Mouse (Mus musculus) lung, postnatal 0 days (tissue): ENCODE measurements around the gene Slc2a13. TPM values are rescaled to one million over a fixed set of nuclear protein-coding genes. Genes with fewer than 3 reads are reported as not detected.

Source experiments
- ATAC-seq: fragments of 200-750 bp; cut with Nextera tagmentation; 2 replicates; pipeline ENCODE4 v1.8.0; 2017; ENCODE audit warnings: moderate library complexity
- DNase-seq: peaks from one replicate; pipeline ENCODE4 v3.0.0-alpha.2; 2016; ENCODE audit warnings: low spot score
- H3K27ac ChIP-seq: fragments of 300-500 bp; sonication (generic); 2 replicates; pipeline ENCODE4 v1.5.1; 2014; ENCODE audit warnings: antibody characterized with exemption, mild to moderate bottlenecking, low read length, mixed read lengths
- H3K27me3 ChIP-seq: fragments of 300-500 bp; sonication (generic); replicated peaks from 2 replicates; pipeline ENCODE4 v1.6.1; 2014; ENCODE audit warnings: low read length, mixed read lengths; ENCODE audit not compliant: insufficient read depth
- H3K36me3 ChIP-seq: fragments of 300-500 bp; sonication (generic); 2 replicates; pipeline ENCODE4 v1.6.1; 2014; ENCODE audit warnings: low read length, mixed read lengths; ENCODE audit not compliant: insufficient read depth
- H3K4me1 ChIP-seq: fragments of 300-500 bp; sonication (generic); 2 replicates; pipeline ENCODE4 v1.6.1; 2014; ENCODE audit warnings: antibody characterized with exemption, low read depth, low read length, mixed read lengths; ENCODE audit not compliant: insufficient read depth
- H3K4me2 ChIP-seq: fragments of 300-500 bp; sonication (generic); replicated peaks from 2 replicates; pipeline ENCODE4 v1.6.1; 2014; ENCODE audit warnings: low read depth, mild to moderate bottlenecking, low read length, moderate library complexity, mixed read lengths
- H3K4me3 ChIP-seq: fragments of 300-500 bp; sonication (generic); 2 replicates; pipeline ENCODE4 v1.5.1; 2014; ENCODE audit warnings: low read depth, low read length
- H3K9ac ChIP-seq: fragments of 300-500 bp; sonication (generic); replicated peaks from 2 replicates; pipeline ENCODE4 v1.6.1; 2014; ENCODE audit warnings: low read depth, mild to moderate bottlenecking
- H3K9me3 ChIP-seq: fragments of 300-500 bp; sonication (generic); 2 replicates; pipeline ENCODE4 v1.6.1; 2016; ENCODE audit warnings: low read length, mixed read lengths
- CTCF ChIP-seq: IDR thresholded peaks from 2 replicates; pipeline ENCODE4 v1.5.1; 2016; ENCODE audit warnings: antibody characterized with exemption, mild to moderate bottlenecking
- EP300 ChIP-seq: IDR thresholded peaks from 2 replicates; pipeline ENCODE4 v1.6.1; 2016; ENCODE audit warnings: antibody characterized with exemption, mild to moderate bottlenecking, control low read depth
- WGBS: fragments of 180-500 bp; shearing (Covaris S2); extraction: QIAGEN DNeasy Blood & Tissue Kit; methylation state at CpG from one replicate; pipeline ENCODE4 v1.1.7; 2014; 5-methylcytosine and 5-hydroxymethylcytosine counted together
- polyA plus RNA-seq: library from polyadenylated mRNA; unstranded; fragments of >200 nt; fragmentation: Nextera tagmentation; extraction: Ambion mirVana; gene quantifications from 2 replicates; pipeline ENCODE4 v1.2.1, GENCODE M21; 2015

Gene Slc2a13
- polyA plus RNA-seq, 1 experiment from 2014 or later, result 1.1 TPM

DNA sequence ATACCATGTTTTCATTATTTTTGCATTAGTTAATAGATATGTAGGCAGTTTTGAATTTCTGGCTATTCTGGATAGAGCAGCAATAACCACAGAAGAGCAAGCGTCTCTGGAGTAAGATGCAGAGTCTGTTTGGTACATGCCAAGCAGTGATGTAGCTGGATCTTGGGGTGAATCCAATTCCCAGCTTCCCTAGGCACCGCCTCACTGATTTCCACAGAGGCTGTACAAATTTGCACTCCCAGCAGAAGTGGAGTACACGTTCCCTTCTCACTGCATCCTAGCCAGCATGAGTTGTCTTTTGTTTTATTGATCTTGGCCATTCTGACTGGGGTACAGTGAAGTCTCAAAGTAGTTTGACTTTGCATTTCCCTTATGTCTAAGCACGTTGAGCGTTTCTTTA lies 291.5 kb downstream of the Slc2a13 start:
- Histone ChIP-seq H3K27ac (no peak overlapping the region), H3K27me3 (no peaks in the 10 kb centered on the region), H3K4me3 (no peak overlapping the region), H3K9me3 (no peaks in the 10 kb centered on the region), H3K36me3 (no peaks in the 10 kb centered on the region), H3K9ac (no peak overlapping the region), H3K4me2 (no peak overlapping the region), H3K4me1 (no peaks in the 10 kb centered on the region)
- no peak for TF ChIP-seq EP300
- no peak for TF ChIP-seq CTCF
- no peak for DNase-seq
- ATAC-seq, result no peak
- WGBS, result 83% methylated on average over 5 of the region's 5 CpGs

DNA sequence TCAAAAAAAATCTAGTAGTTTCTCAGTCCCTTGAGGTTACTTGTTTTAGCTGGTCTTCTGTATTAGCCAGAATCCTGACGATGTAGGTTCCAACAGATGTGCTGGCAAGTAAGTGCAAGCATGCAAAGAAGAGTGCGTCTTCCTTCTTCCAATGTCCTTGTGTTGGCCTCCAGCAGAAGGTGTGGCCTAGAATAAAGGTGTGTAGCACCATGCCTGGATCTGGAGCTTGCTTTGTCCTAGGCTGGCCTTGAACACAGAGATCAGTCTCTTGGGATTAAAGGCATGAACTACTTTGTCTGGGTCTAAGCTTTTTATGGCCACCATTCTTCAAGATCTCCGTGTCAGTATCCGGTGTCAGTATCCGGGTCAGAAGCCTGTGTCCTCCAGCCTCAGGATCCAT lies 293.5 kb downstream of the Slc2a13 start:
- H3K27me3 ChIP-seq, result no peaks in the 10 kb centered on the region
- H3K4me1 ChIP-seq, result no peaks in the 10 kb centered on the region
- H3K9ac ChIP-seq, result no peak overlapping the region
- DNase-seq, result no peak
- TF ChIP-seq EP300, result no peak
- no peak for TF ChIP-seq CTCF
- H3K4me2 ChIP-seq, result no peak overlapping the region
- no peaks in the 10 kb centered on the region for H3K36me3 ChIP-seq
- no peak overlapping the region for H3K4me3 ChIP-seq
- ATAC-seq, result no peak
- H3K9me3 ChIP-seq, result no peaks in the 10 kb centered on the region
- no peak overlapping the region for H3K27ac ChIP-seq
- WGBS, result 94% methylated on average over 5 of the region's 5 CpGs

DNA sequence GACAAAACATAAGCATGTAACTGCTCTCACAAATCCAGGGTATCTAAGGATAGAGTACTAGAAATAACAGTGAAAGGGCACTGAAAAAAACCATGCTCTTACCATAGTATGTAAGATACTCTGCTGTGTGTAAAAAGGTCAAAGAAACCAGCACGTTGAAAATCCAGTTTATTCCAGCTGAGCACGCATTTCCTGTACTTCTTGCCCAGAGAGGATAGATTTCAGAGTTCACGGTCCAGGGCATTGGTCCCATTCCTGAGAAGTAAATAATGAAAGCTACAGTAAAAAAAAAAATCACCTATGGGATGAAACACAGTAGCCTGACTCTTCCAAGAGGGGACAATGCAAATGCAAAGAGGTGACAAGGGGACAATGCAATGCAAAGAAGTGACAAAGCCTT lies 297.1 kb downstream of the Slc2a13 start:
- H3K27me3 ChIP-seq, result no peaks in the 10 kb centered on the region
- H3K9ac ChIP-seq, result no peak overlapping the region
- DNase-seq (no peak), ATAC-seq (no peak)
- H3K4me1 ChIP-seq, result no peaks in the 10 kb centered on the region
- H3K4me2 ChIP-seq, result no peak overlapping the region
- no peaks in the 10 kb centered on the region for H3K9me3 ChIP-seq
- TF ChIP-seq EP300 (no peak), CTCF (no peak)
- no peaks in the 10 kb centered on the region for H3K36me3 ChIP-seq
- no peak overlapping the region for H3K4me3 ChIP-seq
- no peak overlapping the region for H3K27ac ChIP-seq
- WGBS, result 42% methylated on average over 3 of the region's 3 CpGs

DNA sequence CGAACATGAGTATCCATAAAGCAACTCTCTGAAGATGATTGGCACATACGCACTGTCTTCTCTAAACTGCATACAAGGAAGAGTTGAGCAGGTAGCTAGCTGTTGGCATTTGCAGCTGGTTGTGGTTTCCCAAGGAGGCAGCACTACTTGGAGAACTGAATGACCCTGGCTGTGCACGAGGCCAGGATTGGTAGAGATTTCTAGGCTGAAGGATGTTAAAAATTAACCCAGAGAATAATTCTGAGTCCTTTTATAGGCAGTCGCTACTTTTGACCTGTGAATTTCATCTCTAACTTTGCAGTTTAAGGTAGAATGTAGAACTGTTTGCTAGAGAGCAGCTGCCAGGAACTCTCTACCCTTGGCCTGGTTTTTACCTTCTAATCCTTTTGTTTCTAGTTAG lies 304.5 kb downstream of the Slc2a13 start:
- H3K27ac ChIP-seq, result no peak overlapping the region
- ATAC-seq, result no peak
- DNase-seq, result no peak

DNA sequence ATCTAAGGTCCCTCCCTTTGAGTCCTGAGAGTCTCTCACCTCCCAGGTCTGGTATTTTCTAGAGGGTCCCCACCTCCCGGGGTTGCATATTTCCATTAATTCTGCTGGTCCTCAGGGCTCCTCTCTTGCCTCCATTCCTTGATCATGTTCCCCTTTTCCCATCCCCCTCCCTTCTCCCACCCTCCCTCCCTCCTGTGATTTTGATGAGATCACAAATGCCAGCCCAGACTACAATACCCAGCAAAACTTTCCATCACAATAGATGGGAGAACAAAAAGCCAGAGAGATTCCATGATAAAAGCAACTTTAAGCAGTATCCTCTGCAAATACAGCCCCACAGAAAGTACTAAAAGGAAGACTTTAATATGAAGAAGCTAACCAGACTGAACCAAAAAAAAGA lies 309.1 kb downstream of the Slc2a13 start:
- no peak overlapping the region for H3K4me3 ChIP-seq
- no peak for DNase-seq
- ATAC-seq, result no peak
- no peak overlapping the region for H3K27ac ChIP-seq
- no peak overlapping the region for H3K4me2 ChIP-seq
- H3K36me3 ChIP-seq, result no peaks in the 10 kb centered on the region
- no peaks in the 10 kb centered on the region for H3K4me1 ChIP-seq
- H3K27me3 ChIP-seq, result no peaks in the 10 kb centered on the region
- WGBS, result 88% methylated on average over 1 of the region's 1 CpGs
- H3K9ac ChIP-seq, result no peak overlapping the region
- no peaks in the 10 kb centered on the region for H3K9me3 ChIP-seq
- TF ChIP-seq EP300, result no peak
- TF ChIP-seq CTCF, result no peak

More for the DNA sequence above, 304.5 kb downstream of the Slc2a13 start:
- Histone ChIP-seq H3K4me1 (no peaks in the 10 kb centered on the region), H3K4me3 (no peak overlapping the region), H3K36me3 (no peaks in the 10 kb centered on the region), H3K9me3 (no peaks in the 10 kb centered on the region), H3K9ac (no peak overlapping the region), H3K27me3 (no peaks in the 10 kb centered on the region), H3K4me2 (no peak overlapping the region)
- 59% methylated on average over 4 of the region's 4 CpGs for WGBS
- TF ChIP-seq CTCF (no peak), EP300 (no peak)

DNA sequence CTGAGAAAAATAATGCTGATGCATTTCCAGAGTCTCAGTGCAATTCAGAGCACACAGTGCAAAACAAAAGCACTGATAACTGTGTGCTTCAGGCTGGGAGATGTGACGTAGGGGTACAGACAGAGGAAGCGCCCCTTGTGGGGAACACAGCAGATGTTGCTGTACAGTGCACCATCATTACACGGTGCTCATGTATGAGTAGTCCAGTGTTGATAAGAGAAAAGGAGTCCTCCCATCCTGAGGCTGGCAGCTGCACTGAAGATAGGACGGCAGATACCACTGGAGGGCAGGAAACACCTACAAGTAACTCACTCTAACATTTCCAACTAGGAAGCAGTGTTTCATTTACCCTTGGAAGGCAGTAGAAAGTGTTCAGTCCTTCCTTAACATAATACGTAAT lies 312.5 kb downstream of the Slc2a13 start:
- Histone ChIP-seq H3K4me2 (no peak overlapping the region), H3K9me3 (no peaks in the 10 kb centered on the region), H3K27ac (no peak overlapping the region), H3K36me3 (no peaks in the 10 kb centered on the region), H3K27me3 (no peaks in the 10 kb centered on the region), H3K4me1 (no peaks in the 10 kb centered on the region), H3K4me3 (no peak overlapping the region), H3K9ac (no peak overlapping the region)
- WGBS, result 58% methylated on average over 5 of the region's 5 CpGs
- DNase-seq (no peak), ATAC-seq (no peak)
- TF ChIP-seq CTCF (peak; percentile 33), EP300 (no peak)

DNA sequence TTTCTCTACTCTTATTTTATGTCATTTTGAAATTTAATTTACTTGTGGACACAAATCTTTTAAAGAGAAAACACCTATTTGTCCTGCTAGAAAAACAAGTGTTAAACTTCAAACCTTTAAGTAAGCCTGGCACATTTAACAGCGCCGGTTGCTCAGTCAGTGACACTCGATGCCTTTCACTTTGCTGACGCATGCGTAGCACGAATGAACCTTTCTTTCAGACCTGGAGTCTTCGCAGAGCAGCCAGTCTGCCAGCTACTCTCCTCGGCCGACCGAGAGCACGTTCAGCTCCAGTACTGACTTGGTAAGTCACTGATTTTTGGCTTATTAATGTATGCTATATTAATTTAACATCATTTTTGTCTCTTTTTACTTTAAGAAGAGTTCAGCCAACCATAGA lies 315.9 kb downstream of the Slc2a13 start:
- H3K27ac ChIP-seq, result no peak overlapping the region
- H3K27me3 ChIP-seq, result no peaks in the 10 kb centered on the region
- H3K36me3 ChIP-seq, result no peaks in the 10 kb centered on the region
- H3K9ac ChIP-seq, result no peak overlapping the region
- H3K4me3 ChIP-seq, result no peak overlapping the region
- H3K4me1 ChIP-seq, result no peaks in the 10 kb centered on the region
- no peaks in the 10 kb centered on the region for H3K9me3 ChIP-seq
- H3K4me2 ChIP-seq, result no peak overlapping the region
- no peak for TF ChIP-seq CTCF
- TF ChIP-seq EP300, result no peak
- WGBS, result 54% methylated on average over 11 of the region's 11 CpGs
- ATAC-seq, result no peak
- no peak for DNase-seq
